Comparison of ENCODE assay signal across 29 mouse cellular contexts in genomic region chr10:51451610-51452009, GRCm38 (mm10). TPM values are rescaled to one million over a fixed set of nuclear protein-coding genes. Genes with fewer than 3 reads are reported as not detected.
DNase-seq lines count a peak whose midpoint lies in the region; ATAC-seq and TF ChIP-seq lines count a peak whose summit lies in the region.
"Had no signal": no experiment of that assay in that cellular context is flagged by ENCODE, and none has a peak within 500 bp of the region (broad histone marks: within the 10 kb centered on the region; RNA-seq: fewer than 3 reads in every experiment).

No protein-coding gene starts in this region.

- no peak for TF ChIP-seq CTCF in lung, postnatal 0 days (IDR thresholded peaks at IDR 0.05)
- no peak for TF ChIP-seq CTCF in lung, adult 2 months (IDR thresholded peaks at IDR 0.05; ENCODE audit: insufficient read depth, low read length)
- no peak for TF ChIP-seq CTCF in bone marrow macrophage, adult 2 months (IDR thresholded peaks at IDR 0.05; ENCODE audit: low read depth, low read length)

- ATAC-seq in lung, postnatal 0 days, result no peak
- ATAC-seq in intestine, embryonic 15.5 days, result peak; percentile 53; the same call in 1 of the 2 replicates
- no peak for ATAC-seq in CD4-positive, CD25-positive, alpha-beta regulatory T cell, adult 4 months
- ATAC-seq: forebrain, embryonic 13.5 days; forebrain, embryonic 16.5 days; Patski had no signal

- no peaks in the 10 kb centered on the region for H3K9me3 ChIP-seq in lung, postnatal 0 days (ENCODE audit: low read length)
- no peaks in the 10 kb centered on the region for H3K9me3 ChIP-seq in intestine, embryonic 15.5 days
- H3K9me3 ChIP-seq: forebrain, embryonic 10.5 days; forebrain, embryonic 13.5 days; G1E; heart, embryonic 10.5 days; heart, embryonic 13.5 days; hindbrain, embryonic 12.5 days; hindbrain, embryonic 15.5 days had no signal

- no peak for TF ChIP-seq POLR2A in lung, adult 2 months (IDR thresholded peaks at IDR 0.05; ENCODE audit: borderline replicate concordance, extremely low read depth, low read depth, low read length)
- TF ChIP-seq POLR2A in bone marrow macrophage, adult 2 months (IDR thresholded peaks at IDR 0.05; ENCODE audit: borderline replicate concordance, low read depth, low read length), result no peak

- no peak overlapping the region for H3K9ac ChIP-seq in lung, postnatal 0 days (replicated peaks; ENCODE audit: low read depth)
- H3K9ac ChIP-seq in intestine, embryonic 15.5 days, result no peak overlapping the region
- H3K9ac ChIP-seq: forebrain, embryonic 13.5 days; heart, embryonic 13.5 days; hindbrain, embryonic 12.5 days; hindbrain, embryonic 15.5 days had no signal

- no peak overlapping the region for H3K4me3 ChIP-seq in lung, postnatal 0 days (ENCODE audit: low read depth, low read length)
- no peak overlapping the region for H3K4me3 ChIP-seq in lung, adult 2 months (replicated peaks; ENCODE audit: extremely low read depth, low read depth, low read length)
- peak overlapping the region; percentile 43 for H3K4me3 ChIP-seq in bone marrow macrophage, adult 2 months (ENCODE audit: insufficient read depth, low read length)
- no peak overlapping the region for H3K4me3 ChIP-seq in intestine, embryonic 15.5 days (replicated peaks)
- peak overlapping the region; percentile 36; the same call in 1 of the 2 replicates for H3K4me3 ChIP-seq in macrophage (ENCODE audit: inconsistent target)
- H3K4me3 ChIP-seq: forebrain, embryonic 10.5 days; forebrain, embryonic 13.5 days; heart, adult 2 months; heart, embryonic 10.5 days; heart, embryonic 13.5 days; hindbrain, embryonic 12.5 days; hindbrain, embryonic 15.5 days had no signal

- WGBS in lung, postnatal 0 days, result 70% methylated on average over 4 of the region's 4 CpGs
- 68% methylated on average over 4 of the region's 4 CpGs for WGBS in lung, adult 2 months
- WGBS in intestine, embryonic 15.5 days, result 78% methylated on average over 4 of the region's 4 CpGs
- 79% methylated on average over 4 of the region's 4 CpGs for WGBS in macrophage (ENCODE audit: missing documents)

- H3K4me1 ChIP-seq in lung, postnatal 0 days (ENCODE audit: insufficient read depth, low read depth, low read length), result no peaks in the 10 kb centered on the region
- no peaks in the 10 kb centered on the region for H3K4me1 ChIP-seq in lung, adult 2 months (ENCODE audit: control insufficient read depth, insufficient read depth, low read length)
- H3K4me1 ChIP-seq in bone marrow macrophage, adult 2 months (ENCODE audit: control insufficient read depth, insufficient read depth, low read length), result peaks cover 32% of the 10 kb centered on the region
- no peaks in the 10 kb centered on the region for H3K4me1 ChIP-seq in intestine, embryonic 15.5 days (replicated peaks)
- H3K4me1 ChIP-seq: forebrain, embryonic 10.5 days; forebrain, embryonic 13.5 days; heart, embryonic 10.5 days; heart, embryonic 13.5 days; hindbrain, embryonic 12.5 days; hindbrain, embryonic 15.5 days had no signal

- H3K79me2 ChIP-seq in macrophage (ENCODE audit: inconsistent target), result peaks cover 33% of the 10 kb centered on the region

- no peak overlapping the region for H3K4me2 ChIP-seq in lung, postnatal 0 days (replicated peaks; ENCODE audit: low read depth, low read length)
- no peak overlapping the region for H3K4me2 ChIP-seq in intestine, embryonic 15.5 days (replicated peaks)
- H3K4me2 ChIP-seq: forebrain, embryonic 13.5 days; heart, embryonic 13.5 days; hindbrain, embryonic 12.5 days; hindbrain, embryonic 15.5 days had no signal

- DNase-seq in lung, postnatal 0 days (ENCODE audit: low spot score), result peak; percentile 3
- no peak for DNase-seq in lung, adult 2 months
- no peak for DNase-seq in cerebellum, adult 9-11 months
- DNase-seq in heart, postnatal 10 days, result no peak
- DNase-seq: adrenal gland, postnatal 10 days; adrenal gland, postnatal 36 days; cerebellum, adult 11-12 months; cerebellum, adult 8-10 months; cerebellum, postnatal 14 days; gastrocnemius, postnatal 10 days; gastrocnemius, postnatal 36 days; heart, adult 2 months had no signal

- no peaks in the 10 kb centered on the region for H3K36me3 ChIP-seq in lung, postnatal 0 days (ENCODE audit: insufficient read depth, low read length)
- H3K36me3 ChIP-seq in intestine, embryonic 15.5 days, result no peaks in the 10 kb centered on the region
- no peaks in the 10 kb centered on the region for H3K36me3 ChIP-seq in macrophage (ENCODE audit: inconsistent target)
- H3K36me3 ChIP-seq: forebrain, embryonic 10.5 days; G1E; heart, embryonic 10.5 days; heart, embryonic 13.5 days; hindbrain, embryonic 12.5 days; hindbrain, embryonic 15.5 days had no signal

- TF ChIP-seq EP300 in lung, postnatal 0 days (IDR thresholded peaks at IDR 0.05), result no peak

- intact Hi-C loops in heart, postnatal 10 days (cut with DNase I), result no loop called here

- H3K27ac ChIP-seq in lung, postnatal 0 days (ENCODE audit: low read length), result no peak overlapping the region
- peak overlapping the region; percentile 59 for H3K27ac ChIP-seq in bone marrow macrophage, adult 2 months (ENCODE audit: insufficient read depth, low read depth, low read length)
- H3K27ac ChIP-seq in intestine, embryonic 15.5 days, result no peak overlapping the region
- H3K27ac ChIP-seq in macrophage, result peak overlapping the region; percentile 91
- H3K27ac ChIP-seq: forebrain, embryonic 10.5 days; forebrain, embryonic 13.5 days; heart, adult 2 months; heart, embryonic 10.5 days; heart, embryonic 13.5 days; hindbrain, embryonic 12.5 days; hindbrain, embryonic 15.5 days had no signal

- no peaks in the 10 kb centered on the region for H3K27me3 ChIP-seq in lung, postnatal 0 days (replicated peaks; ENCODE audit: insufficient read depth, low read length)
- no peaks in the 10 kb centered on the region for H3K27me3 ChIP-seq in intestine, embryonic 15.5 days (replicated peaks)
- H3K27me3 ChIP-seq: forebrain, embryonic 13.5 days; heart, embryonic 13.5 days; hindbrain, embryonic 12.5 days; hindbrain, embryonic 15.5 days; Patski had no signal

RNA-seq across cellular contexts. Expression of gene Gm49339, which starts 28.8 kb away (rescaled TPM):
- 7.3 and 7.6 TPM in 2 replicates for polyA plus RNA-seq in lung, postnatal 0 days (2015; fragmentation: Nextera tagmentation; extraction: Ambion mirVana)
- 9.4 and 14.5 TPM in 2 replicates for polyA plus RNA-seq in lung, adult 2 months (2012; rRNA removed)
- 444 and 484 TPM in 2 replicates for polyA plus RNA-seq in bone marrow macrophage, adult 2 months (2012; ENCODE audit: insufficient read depth, insufficient read length, missing spikeins)
- polyA plus RNA-seq in intestine, embryonic 15.5 days (2015; fragmentation: Nextera tagmentation; extraction: Ambion mirVana), result not detected in 2 replicates
- 1,000 to 10,000 TPM in 1 of 26 experiments, 100 to 1,000 TPM in 25; 130 to 1,055 (median 342) TPM for total RNA-seq in macrophage (2018; cell fraction: chromatin; rRNA removed)
- total RNA-seq in macrophage (2018; cell fraction: cytosol; rRNA removed), result 100 to 1,000 TPM; 319 to 759 (median 483) TPM
- 1,000 to 10,000 TPM in 8 of 26 experiments, 100 to 1,000 TPM in 18; 351 to 1,847 (median 599) TPM for total RNA-seq in macrophage (2018; cell fraction: nucleus; rRNA removed)
- polyA plus RNA-seq in macrophage (2018), result 497 to 1,039 TPM (median 515 TPM) in 3 replicates
- total RNA-seq in heart, postnatal 10 days (2021), result 1 to 10 TPM in 1 of 2 experiments, under 1 TPM in 1; 0.62 to 1.4 TPM
- polyA plus RNA-seq in CD4-positive, CD25-positive, alpha-beta regulatory T cell, adult 4 months (2017; shearing (Covaris generic)), result 10 to 100 TPM; 41.0 to 60.0 TPM
- total RNA-seq: granulocyte monocyte progenitor cell, adult 5-6 weeks; hematopoietic stem cell, adult 5-6 weeks had no signal
- polyA plus RNA-seq: C2C12; embryonic facial prominence, embryonic 11.5 days; forebrain, embryonic 10.5 days; forebrain, embryonic 13.5 days; forebrain, embryonic 16.5 days; G1E; hindbrain, embryonic 12.5 days; hindbrain, embryonic 15.5 days; Patski had no signal

RNA-seq across cellular contexts. Expression of gene Lilr4b, which starts 28.8 kb away (rescaled TPM):
- polyA plus RNA-seq in lung, postnatal 0 days (2015; fragmentation: Nextera tagmentation; extraction: Ambion mirVana), result 11.4 and 13.1 TPM in 2 replicates
- polyA plus RNA-seq in lung, adult 2 months (2012; rRNA removed), result 5.0 and 9.7 TPM in 2 replicates
- polyA plus RNA-seq in bone marrow macrophage, adult 2 months (2012; ENCODE audit: insufficient read depth, insufficient read length, missing spikeins), result 1,083 and 1,286 TPM in 2 replicates
- 0.61 and 0.80 TPM in 2 replicates for polyA plus RNA-seq in intestine, embryonic 15.5 days (2015; fragmentation: Nextera tagmentation; extraction: Ambion mirVana)
- total RNA-seq in macrophage (2018; cell fraction: chromatin; rRNA removed), result over 10,000 TPM in 4 of 26 experiments, 1,000 to 10,000 TPM in 22; 1,562 to 16,529 (median 4,877) TPM
- total RNA-seq in macrophage (2018; cell fraction: cytosol; rRNA removed), result 1,000 to 10,000 TPM in 7 of 26 experiments, 100 to 1,000 TPM in 19; 504 to 1,328 (median 830) TPM
- over 10,000 TPM in 5 of 26 experiments, 1,000 to 10,000 TPM in 21; 2,167 to 13,003 (median 5,289) TPM for total RNA-seq in macrophage (2018; cell fraction: nucleus; rRNA removed)
- polyA plus RNA-seq in macrophage (2018), result 624 to 1,366 TPM (median 950 TPM) in 3 replicates
- 1 to 10 TPM; 1.4 to 1.9 TPM for total RNA-seq in heart, postnatal 10 days (2021)
- 10 to 100 TPM; 48.4 to 64.4 TPM for polyA plus RNA-seq in CD4-positive, CD25-positive, alpha-beta regulatory T cell, adult 4 months (2017; shearing (Covaris generic))
- polyA plus RNA-seq: C2C12; embryonic facial prominence, embryonic 11.5 days; forebrain, embryonic 10.5 days; forebrain, embryonic 13.5 days; forebrain, embryonic 16.5 days; G1E; heart, embryonic 10.5 days; hindbrain, embryonic 12.5 days; Patski had no signal

RNA-seq across cellular contexts. Expression of gene Lilrb4a, which starts 39.1 kb away (rescaled TPM):
- polyA plus RNA-seq in lung, postnatal 0 days (2015; fragmentation: Nextera tagmentation; extraction: Ambion mirVana), result 25.0 and 26.6 TPM in 2 replicates
- polyA plus RNA-seq in lung, adult 2 months (2012; rRNA removed), result 5.2 and 9.0 TPM in 2 replicates
- polyA plus RNA-seq in bone marrow macrophage, adult 2 months (2012; ENCODE audit: insufficient read depth, insufficient read length, missing spikeins), result 1,169 and 1,255 TPM in 2 replicates
- 2.8 TPM in 2 replicates for polyA plus RNA-seq in intestine, embryonic 15.5 days (2015; fragmentation: Nextera tagmentation; extraction: Ambion mirVana)
- total RNA-seq in macrophage (2018; cell fraction: chromatin; rRNA removed), result over 10,000 TPM in 5 of 26 experiments, 1,000 to 10,000 TPM in 21; 2,550 to 14,518 (median 6,614) TPM
- 100 to 1,000 TPM; 351 to 962 (median 537) TPM for total RNA-seq in macrophage (2018; cell fraction: cytosol; rRNA removed)
- total RNA-seq in macrophage (2018; cell fraction: nucleus; rRNA removed), result over 10,000 TPM in 2 of 26 experiments, 1,000 to 10,000 TPM in 24; 2,722 to 11,633 (median 5,431) TPM
- polyA plus RNA-seq in macrophage (2018), result 365 to 1,114 TPM (median 480 TPM) in 3 replicates
- 1 to 10 TPM in 1 of 2 experiments, under 1 TPM in 1; 0.79 to 1.7 TPM for total RNA-seq in heart, postnatal 10 days (2021)
- 100 to 1,000 TPM in 1 of 2 experiments, 10 to 100 TPM in 1; 61.1 to 120 TPM for polyA plus RNA-seq in CD4-positive, CD25-positive, alpha-beta regulatory T cell, adult 4 months (2017; shearing (Covaris generic))
- polyA plus RNA-seq: G1E, Patski had no signal

Comparison
In these comparisons a context has a peak if more than half of its experiments do, and no peak if none do; other contexts are left out.
1. H3K27ac ChIP-seq: peak in bone marrow macrophage, adult 2 months (single experiment) and macrophage (single experiment); none in lung, postnatal 0 days (single experiment) and intestine, embryonic 15.5 days (single experiment).
2. H3K4me3 ChIP-seq: peak in bone marrow macrophage, adult 2 months (single experiment) and macrophage (single experiment); none in lung, postnatal 0 days (single experiment), lung, adult 2 months (single experiment) and intestine, embryonic 15.5 days (single experiment).